Mouse (Mus musculus) adrenal gland, adult 2 months (tissue): Measurements from ENCODE around the gene Dmrtc1b. TPM values are rescaled to one million over a fixed set of nuclear protein-coding genes. Genes with fewer than 3 reads are reported as not detected.
"Not testable (repeated sequence)": the region's sequence is repeated elsewhere in the genome, so short reads cannot be mapped to it uniquely, and the experiment has no call there.

Experiments
- DNase-seq: peaks from one replicate; pipeline ENCODE4 v3.0.0; 2021
- long read RNA-seq: library from polyadenylated mRNA; stranded (forward); transcript quantifications from one replicate; pipeline ENCODE4 v2.0.0, GENCODE M21; 2021
- polyA plus RNA-seq: library from polyadenylated mRNA; depleted of rRNA; stranded (reverse); fragments of >200 nt; gene quantifications from 2 replicates; pipeline ENCODE4 v1.2.3, GENCODE M21; 2012; rRNA removed
- total RNA-seq, 2 experiments: library from RNA; stranded (reverse); gene quantifications; 2 replicates each; pipeline ENCODE4 v1.2.3; 2021

Dmrtc1b gene
- total RNA-seq (not detected), polyA plus RNA-seq (not detected in 2 replicates)
- long read RNA-seq, result 0 reads

DNA sequence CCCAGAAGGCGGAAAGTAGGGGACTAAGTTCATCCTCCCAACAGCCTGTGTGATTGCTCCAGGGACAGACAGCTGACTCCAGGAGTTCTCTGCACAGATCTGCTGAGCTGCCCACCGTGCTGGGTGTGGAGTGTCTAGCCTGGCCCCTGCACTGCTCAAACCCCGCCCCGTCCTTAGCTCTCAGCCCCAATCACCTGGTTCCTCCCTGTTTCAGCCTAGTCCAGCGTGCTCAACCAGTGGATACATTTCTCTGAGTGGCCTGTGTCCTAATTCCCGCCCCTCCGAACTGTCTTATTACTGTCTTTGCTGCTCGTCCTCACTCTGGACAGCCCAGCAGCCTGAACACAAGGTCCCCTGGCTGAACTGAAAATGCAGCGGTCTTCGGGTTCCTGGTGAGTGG is at the start of gene Dmrtc1b, which contains the start of gene Gm9112:
Gene Dmrtc1b, plus strand, starts transcription at position 331 of the 400 bp plus-strand sequence.
Gene Gm9112, minus strand, starts transcription at position 101 of the 400 bp plus-strand sequence.
- DNase-seq, result not testable (repeated sequence)

DNA sequence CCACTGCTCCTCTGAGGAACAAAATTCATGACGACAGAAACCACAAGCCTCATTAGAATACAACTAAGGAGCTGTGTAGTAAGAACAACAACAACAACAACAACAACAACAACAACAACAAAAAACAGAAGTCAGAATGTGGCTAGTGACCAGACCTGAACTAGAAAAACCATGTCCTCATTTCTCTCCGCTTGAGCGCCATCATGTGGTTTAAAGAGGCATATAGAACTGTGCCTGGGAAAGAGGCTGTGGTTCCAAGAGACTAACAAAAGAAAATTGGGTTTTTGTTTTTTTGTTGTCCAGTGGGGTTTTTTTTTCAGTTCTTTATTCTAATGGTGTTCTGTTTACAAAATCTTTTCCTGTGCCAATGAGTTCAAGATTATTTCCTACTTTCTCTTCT is 47.0 kb upstream of the Dmrtc1b start:
- DNase-seq, result no peak

DNA sequence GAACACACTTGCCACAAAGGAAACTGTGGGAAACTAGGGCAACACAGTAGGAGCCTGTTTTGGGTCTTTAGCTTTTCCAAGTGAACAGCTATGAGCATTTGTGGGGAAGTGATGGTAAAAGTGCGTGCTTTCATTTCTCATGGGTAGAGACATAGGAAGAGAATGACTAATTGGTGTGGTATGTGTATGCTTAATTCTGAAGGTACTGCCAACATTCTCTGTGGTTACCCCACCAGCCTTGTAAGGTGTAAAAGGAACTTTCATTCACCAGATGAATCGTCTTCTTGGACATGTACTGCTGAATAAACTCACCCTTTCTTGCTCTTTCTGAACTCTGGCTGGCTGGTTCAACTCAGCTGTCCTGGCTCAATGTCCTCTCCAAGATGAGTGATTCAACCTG is 41.0 kb upstream of the Dmrtc1b start:
- DNase-seq, result no peak

DNA sequence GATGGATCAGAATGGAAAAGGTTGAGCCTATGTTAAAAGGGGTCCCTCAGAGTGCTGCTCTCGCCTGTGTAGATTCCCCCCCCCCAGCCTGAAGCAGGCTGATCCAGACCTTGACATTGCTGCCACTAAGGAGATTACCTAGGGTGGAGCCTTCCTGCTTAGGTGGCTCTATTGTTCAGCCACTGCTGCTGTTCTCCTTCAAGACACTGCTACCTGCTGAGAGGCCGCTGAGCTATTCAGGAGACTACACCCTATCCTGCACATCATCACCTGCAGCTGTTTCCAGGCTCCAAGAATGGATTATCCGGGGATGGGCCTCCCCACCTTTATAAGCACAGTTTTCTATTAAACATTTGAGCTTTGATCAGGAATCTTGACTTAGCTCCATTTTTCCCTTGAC is 23.0 kb upstream of the Dmrtc1b start:
- DNase-seq, result not testable (repeated sequence)

DNA sequence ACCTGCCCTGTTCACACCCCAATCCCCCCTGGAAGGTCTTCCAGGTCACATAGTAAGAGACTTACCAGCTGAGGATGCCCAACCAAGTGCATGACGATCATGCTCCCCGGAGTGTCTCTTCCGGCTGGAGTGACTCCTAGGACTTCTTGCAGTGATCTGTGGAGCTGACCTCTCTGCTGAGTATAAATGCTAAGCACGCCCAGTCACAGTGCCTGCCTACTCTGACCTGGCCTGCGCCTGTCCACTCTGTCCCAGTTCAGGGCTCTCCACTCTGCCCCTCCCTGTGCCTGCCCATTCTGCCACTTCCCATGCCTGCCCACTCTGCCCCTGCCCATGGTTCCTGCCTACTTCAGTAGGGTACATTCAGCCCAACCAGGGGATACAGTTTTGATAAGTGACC is 20.8 kb upstream of the Dmrtc1b start, which contains the start of gene Gm3880:
Gene Gm3880, minus strand, starts transcription at position 101 of the 400 bp plus-strand sequence.
- not testable (repeated sequence) for DNase-seq

DNA sequence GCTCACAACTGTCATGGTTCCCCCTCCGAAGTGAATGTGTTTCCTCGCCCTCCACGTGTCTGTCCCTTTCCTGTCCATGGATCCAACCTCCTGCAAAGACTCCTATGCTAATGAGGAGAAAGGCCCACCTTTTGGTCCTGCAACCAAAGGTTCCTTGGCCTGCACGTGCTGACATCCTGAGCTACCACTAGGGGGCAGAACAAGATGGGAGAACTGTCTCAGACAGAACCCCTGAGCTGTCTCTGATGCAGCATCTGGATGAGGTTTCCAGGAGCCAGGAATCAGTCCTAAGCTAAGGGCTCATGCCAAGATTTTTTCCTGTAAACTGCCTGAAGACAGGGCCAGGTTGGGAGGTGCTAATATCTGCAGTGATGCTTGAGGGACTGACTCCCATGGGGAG is 18.4 kb upstream of the Dmrtc1b start:
- DNase-seq, result peak; percentile 20

DNA sequence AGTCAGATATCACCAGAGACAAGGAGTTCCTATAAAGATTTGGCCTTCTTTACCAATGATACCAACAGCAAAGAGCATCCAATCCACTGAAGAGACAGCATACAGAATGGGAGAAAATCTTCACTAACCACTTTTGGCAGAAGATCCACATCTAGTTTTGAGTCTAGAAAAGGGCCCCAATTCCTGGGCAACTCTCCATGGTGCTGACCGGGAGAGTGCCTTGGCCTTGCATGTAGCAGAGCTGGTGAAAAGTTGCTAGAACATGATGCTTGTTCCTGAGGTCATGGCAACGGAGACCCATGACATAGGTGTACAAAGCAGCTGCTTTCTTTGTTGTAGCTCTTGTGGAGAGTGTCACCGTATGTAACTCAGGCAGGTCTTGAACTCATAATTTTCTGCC is 7.0 kb upstream of the Dmrtc1b start:
- DNase-seq, result peak; percentile 6

DNA sequence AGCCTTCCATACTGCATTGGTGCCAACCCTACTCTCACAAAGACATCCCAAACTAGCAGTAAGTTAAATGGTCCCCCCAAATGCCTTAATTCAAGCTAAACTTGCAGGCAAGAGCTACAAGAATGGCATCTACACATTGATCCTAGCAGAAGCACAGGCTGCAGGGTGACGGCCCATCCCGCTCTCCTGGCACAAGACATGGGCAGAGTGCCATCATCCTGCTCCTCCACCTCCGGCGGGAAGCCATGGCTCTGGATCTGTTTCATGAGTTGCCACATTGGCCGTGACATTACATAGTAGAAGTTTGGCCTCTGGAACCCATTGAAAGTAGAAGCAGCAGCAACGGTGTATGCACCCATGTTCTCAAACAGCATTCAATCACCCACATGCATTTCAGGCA is 16.6 kb downstream of the Dmrtc1b start:
- DNase-seq, result not testable (repeated sequence)

Other genes starting within 250 kb of the Dmrtc1b start
- 1 to 10 TPM; 7.7 to 8.8 TPM for gene Hdac8, start 202.5 kb upstream of the Dmrtc1b start, total RNA-seq
- gene Hdac8, start 202.5 kb upstream of the Dmrtc1b start, polyA plus RNA-seq, result 1.0 and 1.6 TPM in 2 replicates
- gene Phka1, start 63.6 kb upstream of the Dmrtc1b start, total RNA-seq, result 10 to 100 TPM; 15.2 to 15.5 TPM
- 5.5 and 5.9 TPM in 2 replicates for gene Phka1, start 63.6 kb upstream of the Dmrtc1b start, polyA plus RNA-seq
- not detected for gene Gm3880, start 20.9 kb upstream of the Dmrtc1b start, total RNA-seq
- not detected in 2 replicates for gene Gm3880, start 20.9 kb upstream of the Dmrtc1b start, polyA plus RNA-seq
- not detected for gene Gm9112, start 230 bp upstream of the Dmrtc1b start, total RNA-seq
- not detected in 2 replicates for gene Gm9112, start 230 bp upstream of the Dmrtc1b start, polyA plus RNA-seq
- gene Dmrtc1c1, start 95.1 kb downstream of the Dmrtc1b start, total RNA-seq, result not detected
- not detected in 2 replicates for gene Dmrtc1c1, start 95.1 kb downstream of the Dmrtc1b start, polyA plus RNA-seq
- not detected for gene Dmrtc1c2, start 146.8 kb downstream of the Dmrtc1b start, total RNA-seq
- not detected in 2 replicates for gene Dmrtc1c2, start 146.8 kb downstream of the Dmrtc1b start, polyA plus RNA-seq
- not detected for gene 1700031F05Rik, start 160.1 kb downstream of the Dmrtc1b start, total RNA-seq
- gene 1700031F05Rik, start 160.1 kb downstream of the Dmrtc1b start, polyA plus RNA-seq, result not detected in 2 replicates
- gene Dmrtc1a, start 200.8 kb downstream of the Dmrtc1b start, total RNA-seq, result not detected
- gene Dmrtc1a, start 200.8 kb downstream of the Dmrtc1b start, polyA plus RNA-seq, result 0.40 and 0.89 TPM in 2 replicates
- not detected for gene 1700011M02Rik, start 201.0 kb downstream of the Dmrtc1b start, total RNA-seq
- not detected in 2 replicates for gene 1700011M02Rik, start 201.0 kb downstream of the Dmrtc1b start, polyA plus RNA-seq
- gene 1700018G05Rik, start 220.5 kb downstream of the Dmrtc1b start, total RNA-seq, result not detected
- gene 1700018G05Rik, start 220.5 kb downstream of the Dmrtc1b start, polyA plus RNA-seq, result not detected in 2 replicates